Mouse (Mus musculus) olfactory bulb, adult 2 months (tissue): Measurements from ENCODE around the gene Ubxn6.

ENCODE experiments used
- CTCF ChIP-seq: fragments of 200-500 bp; IDR thresholded peaks from 2 replicates; pipeline ENCODE4 v1.5.1; 2012; ENCODE audit warnings: low read depth, mild to moderate bottlenecking, low read length, moderate library complexity; ENCODE audit not compliant: insufficient read depth
- POLR2A ChIP-seq: fragments of 200-500 bp; IDR thresholded peaks from 2 replicates; pipeline ENCODE4 v1.6.1; 2012; ENCODE audit warnings: mild to moderate bottlenecking, low read depth, low read length, moderate library complexity; ENCODE audit not compliant: insufficient read depth

DNA sequence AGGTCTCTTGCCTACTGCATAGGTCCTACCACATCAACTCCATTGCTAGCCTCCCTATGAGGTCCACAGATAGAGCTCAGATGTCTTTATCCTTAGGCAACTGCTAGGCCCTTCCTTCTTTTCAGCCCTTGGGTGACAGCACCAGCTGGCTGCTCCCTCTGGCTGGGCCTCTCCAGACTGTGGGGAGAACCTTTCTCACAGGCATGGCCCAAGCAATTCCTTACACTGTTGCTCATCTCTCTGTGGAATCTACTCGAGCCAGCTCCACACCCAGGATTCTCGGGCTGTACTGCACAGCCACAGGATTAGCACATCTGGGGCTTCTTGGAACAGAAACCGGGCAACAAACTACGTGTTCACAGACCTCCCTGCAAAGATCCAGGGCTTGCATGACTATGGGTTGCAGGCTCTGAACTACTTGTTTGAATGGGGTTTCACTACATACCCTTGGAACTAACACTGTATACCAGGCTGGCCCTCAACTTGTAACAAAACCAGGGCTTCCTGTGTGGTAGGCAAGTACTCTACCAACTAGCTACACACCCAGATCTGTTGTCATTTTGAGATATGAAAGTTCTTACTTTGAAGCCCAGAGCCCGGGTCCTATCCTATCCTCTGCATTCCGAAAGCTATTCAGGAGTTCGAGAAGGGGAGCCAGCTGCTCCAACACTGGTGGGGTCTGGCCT lies 40.6 kb downstream of the Ubxn6 start:
- TF ChIP-seq CTCF: no peak
- no peak for TF ChIP-seq POLR2A
